Mouse (Mus musculus) heart, postnatal 14 days (tissue): Measurements from ENCODE around the gene Sf3b5. TPM values are rescaled to one million over a fixed set of nuclear protein-coding genes. Genes with fewer than 3 reads are reported as not detected.

ENCODE experiments used
- total RNA-seq, 2 experiments: library from RNA; stranded (reverse); gene quantifications; 2 replicates each; pipeline ENCODE4 v1.2.3; 2021

Gene Sf3b5
- total RNA-seq, 2 experiments from 2014 or later, result 5.9 to 6.1 TPM

Other genes with a start within 250 kb of the Sf3b5 start
- 10 to 100 TPM; 69.6 to 72.4 TPM for gene Utrn, start 136.0 kb upstream of the Sf3b5 start, total RNA-seq
- 1 to 10 TPM; 1.8 to 1.9 TPM for gene Stx11, start 41.0 kb upstream of the Sf3b5 start, total RNA-seq
- gene Plagl1, start 55.2 kb downstream of the Sf3b5 start, total RNA-seq, result 10 to 100 TPM; 22.7 to 23.3 TPM
- gene Zc2hc1b, start 172.7 kb downstream of the Sf3b5 start, total RNA-seq, result not detected
- 10 to 100 TPM; 19.9 to 20.1 TPM for gene Ltv1, start 187.8 kb downstream of the Sf3b5 start, total RNA-seq